Mouse (Mus musculus): ENCODE measurements around the gene Pde6h. TPM values are rescaled to one million over a fixed set of nuclear protein-coding genes. Genes with fewer than 3 reads are reported as not detected.
"Not testable (repeated sequence)": the region's sequence is repeated elsewhere in the genome, so short reads cannot be mapped to it uniquely, and the experiment has no call there.

Gene Pde6h
- total and polyA plus RNA-seq, 3 experiments: 0.08 TPM; not detected in 2

- no peak for DNase-seq (ENCODE audit: low read depth, low spot score)
- Histone ChIP-seq H3K79me2 (ENCODE audit: control insufficient read depth, insufficient read depth, low read length, poor library complexity) (no peaks in the 10 kb centered on the region), H3K36me3 (ENCODE audit: control insufficient read depth in 1 of 2, insufficient read depth in 2 of 2, low read length in 2 of 2) (no peaks in the 10 kb centered on the region), H3K9ac (ENCODE audit: control insufficient read depth, low read depth, low read length, poor library complexity, severe bottlenecking) (no peak overlapping the region), H3K4me3 (ENCODE audit: control insufficient read depth in 1 of 2, insufficient read depth in 1 of 2, low read depth in 2 of 2, low read length in 2 of 2) (no peak overlapping the region), H3K9me3 (replicated peaks; ENCODE audit: insufficient read depth, low read length) (no peaks in the 10 kb centered on the region), H3K27me3 (ENCODE audit: control insufficient read depth in 1 of 2, insufficient read depth in 2 of 2, low read length in 2 of 2) (no peaks in the 10 kb centered on the region), H3K4me1 (ENCODE audit: control insufficient read depth in 1 of 2, insufficient read depth in 2 of 2, low read length in 2 of 2) (no peaks in the 10 kb centered on the region), H3K27ac (ENCODE audit: control insufficient read depth, low read depth, low read length) (no peak overlapping the region)
- no peak for TF ChIP-seq EP300 (IDR thresholded peaks at IDR 0.05; ENCODE audit: low read depth in 1 of 2, low read length in 2 of 2)
- TF ChIP-seq NELFE (IDR thresholded peaks at IDR 0.05; ENCODE audit: low read depth, low read length): no peak
- no peak for TF ChIP-seq CHD1 (IDR thresholded peaks at IDR 0.05; ENCODE audit: low read depth, low read length)
- TF ChIP-seq POLR2AphosphoS2 (IDR thresholded peaks at IDR 0.05; ENCODE audit: low read length): no peak
- TF ChIP-seq CHD2 (IDR thresholded peaks at IDR 0.05; ENCODE audit: low read length): no peak
- TF ChIP-seq MEF2A (IDR thresholded peaks at IDR 0.05; ENCODE audit: extremely low read depth, insufficient replicate concordance, low read depth, low read length, poor library complexity, severe bottlenecking): no peak
- TF ChIP-seq BHLHE40 (IDR thresholded peaks at IDR 0.05; ENCODE audit: borderline replicate concordance, low read depth, low read length): no peak
- no peak for TF ChIP-seq TCF12 (IDR thresholded peaks at IDR 0.05; ENCODE audit: low read depth, low read length)
- TF ChIP-seq KAT2A (conservative IDR thresholded peaks at IDR 0.05; ENCODE audit: low read depth, low read length): no peak
- TF ChIP-seq USF1 (IDR thresholded peaks at IDR 0.05; ENCODE audit: low read depth, low read length): no peak
- TF ChIP-seq TBP (IDR thresholded peaks at IDR 0.05; ENCODE audit: low read depth, low read length): no peak
- TF ChIP-seq E2F4 (IDR thresholded peaks at IDR 0.05; ENCODE audit: borderline replicate concordance, low read depth, low read length): no peak
- no peak for TF ChIP-seq RAD21 (IDR thresholded peaks at IDR 0.05; ENCODE audit: low read depth, low read length)
- no peak for TF ChIP-seq MYB (IDR thresholded peaks at IDR 0.05; ENCODE audit: low read depth, low read length)
Observed at GRCm38 (mm10) chr6:136967466-136967865, 43.8 kb downstream of the Pde6h start.

GRCm38 (mm10) chr6:136968877-136969276 is 45.2 kb downstream of the Pde6h start:
- DNase-seq (ENCODE audit: low read depth, low spot score): peak; percentile 58
- not testable (repeated sequence) for H3K27ac ChIP-seq (ENCODE audit: control insufficient read depth, low read depth, low read length); H3K9ac ChIP-seq (ENCODE audit: control insufficient read depth, low read depth, low read length, poor library complexity, severe bottlenecking); H3K79me2 ChIP-seq (ENCODE audit: control insufficient read depth, insufficient read depth, low read length, poor library complexity); H3K27me3 ChIP-seq (ENCODE audit: control insufficient read depth in 1 of 2, insufficient read depth in 2 of 2, low read length in 2 of 2); H3K9me3 ChIP-seq (replicated peaks; ENCODE audit: insufficient read depth, low read length); H3K4me1 ChIP-seq (ENCODE audit: control insufficient read depth in 1 of 2, insufficient read depth in 2 of 2, low read length in 2 of 2); H3K36me3 ChIP-seq (ENCODE audit: control insufficient read depth in 1 of 2, insufficient read depth in 2 of 2, low read length in 2 of 2); H3K4me3 ChIP-seq (ENCODE audit: control insufficient read depth in 1 of 2, insufficient read depth in 1 of 2, low read depth in 2 of 2, low read length in 2 of 2)
- TF ChIP-seq CTCF (IDR thresholded peaks at IDR 0.05 in 2 of 3, conservative IDR thresholded peaks at IDR 0.05 in 1 of 3; ENCODE audit: control insufficient read depth in 1 of 3, insufficient read depth in 1 of 3, low read depth in 2 of 3, low read length in 3 of 3, poor library complexity in 1 of 3, severe bottlenecking in 1 of 3) (peak; percentile 20 to 73 (median 25); a peak in 4 of 6 replicates), SMC3 (IDR thresholded peaks at IDR 0.05; ENCODE audit: low read depth, low read length) (peak; percentile 93), RAD21 (IDR thresholded peaks at IDR 0.05; ENCODE audit: low read depth, low read length) (peak; percentile 85), ZC3H11A (IDR thresholded peaks at IDR 0.05; ENCODE audit: low read depth, low read length) (peak; percentile 97)

Measured in MEL (cell line).